Mouse (Mus musculus): ENCODE measurements around the gene Rbm28. TPM values are rescaled to one million over a fixed set of nuclear protein-coding genes. Genes with fewer than 3 reads are reported as not detected.
"Not testable (repeated sequence)": the region's sequence is repeated elsewhere in the genome, so short reads cannot be mapped to it uniquely, and the experiment has no call there.

The Rbm28 gene
- total RNA-seq, 2 experiments from 2014 or later, result 16.2 to 19.5 TPM

- DNase-seq, result no peak
These were observed 30.3 kb upstream of the Rbm28 start for GRCm38 (mm10) chr6:29195146-29195545.

DNA sequence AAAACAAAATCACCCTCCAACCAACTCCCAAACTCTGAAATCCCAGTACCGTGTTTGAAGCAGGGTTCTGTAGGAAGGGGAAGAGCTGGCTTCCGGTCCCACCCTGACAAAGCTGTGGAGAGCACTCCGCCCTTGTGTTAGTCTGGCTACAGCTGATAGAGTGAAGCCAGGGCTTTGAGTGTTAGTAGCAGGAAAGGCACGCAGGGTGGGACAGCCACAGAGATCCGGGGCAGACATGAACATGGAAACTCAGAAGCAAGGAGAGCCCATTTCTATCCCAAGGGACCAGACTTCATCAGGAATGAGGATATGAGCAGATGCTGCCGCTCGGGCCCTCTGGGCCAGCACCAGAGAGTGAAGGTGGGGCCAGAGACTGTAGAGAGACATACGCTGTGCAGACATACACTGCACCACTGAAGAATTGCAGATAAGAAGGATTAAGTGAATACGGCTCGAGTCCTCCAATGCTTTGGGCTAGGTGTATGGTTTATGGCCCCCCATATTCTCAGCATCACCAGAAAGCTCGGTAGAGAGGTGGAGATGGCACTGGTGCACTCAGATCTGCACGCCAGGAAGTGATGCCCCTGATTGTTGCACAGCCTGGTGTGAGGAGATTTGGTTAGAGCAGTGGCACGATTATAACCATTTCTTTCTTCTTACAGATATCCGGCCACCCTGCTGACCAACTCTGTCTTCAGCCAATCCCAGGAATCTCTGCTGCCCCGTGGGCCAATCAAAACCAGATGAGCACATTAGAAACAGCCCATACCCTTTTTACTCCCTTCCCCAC, 29.4 kb upstream of the Rbm28 start:
- peak; percentile 64 to 90 for DNase-seq

DNA sequence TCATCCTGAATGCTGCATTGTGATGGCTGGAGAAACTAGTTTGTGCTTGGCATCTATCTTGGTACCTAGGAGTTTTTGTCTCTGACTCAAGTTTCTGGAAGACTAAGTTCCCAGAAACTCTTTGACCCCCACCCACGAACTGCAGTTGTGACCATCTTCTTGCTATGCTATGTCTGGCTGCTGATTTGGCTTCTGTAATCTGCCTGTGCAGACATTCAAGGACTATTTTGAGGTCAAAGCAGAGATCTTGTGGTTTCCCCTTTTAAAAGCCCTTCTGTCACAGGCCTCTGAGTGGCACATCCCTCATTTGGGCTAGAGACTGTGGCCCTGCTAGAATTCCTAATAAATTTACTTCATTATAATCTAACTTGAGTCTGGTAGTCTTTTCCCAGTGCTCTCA, 23.1 kb upstream of the Rbm28 start:
- DNase-seq, result no peak

DNA sequence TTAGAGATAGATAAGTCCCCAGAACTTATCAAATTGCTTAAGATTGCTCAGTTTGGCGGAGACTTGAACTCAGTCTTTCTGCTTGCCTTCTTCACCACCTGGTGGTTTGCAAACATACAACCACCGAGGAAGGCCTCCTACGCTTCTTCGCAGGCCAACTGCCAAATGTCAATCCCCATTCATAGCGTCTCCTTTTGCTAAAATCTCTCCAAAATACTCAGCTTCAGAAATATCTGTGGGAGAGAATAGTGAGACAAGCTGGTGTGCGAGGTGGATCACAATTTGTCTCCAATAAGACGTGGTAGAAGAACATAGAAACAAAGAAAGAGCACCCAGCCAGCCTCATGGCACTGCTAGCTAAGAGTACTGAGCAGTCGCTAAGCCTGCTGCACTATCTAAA, 15.0 kb upstream of the Rbm28 start:
- DNase-seq, result no peak

DNA sequence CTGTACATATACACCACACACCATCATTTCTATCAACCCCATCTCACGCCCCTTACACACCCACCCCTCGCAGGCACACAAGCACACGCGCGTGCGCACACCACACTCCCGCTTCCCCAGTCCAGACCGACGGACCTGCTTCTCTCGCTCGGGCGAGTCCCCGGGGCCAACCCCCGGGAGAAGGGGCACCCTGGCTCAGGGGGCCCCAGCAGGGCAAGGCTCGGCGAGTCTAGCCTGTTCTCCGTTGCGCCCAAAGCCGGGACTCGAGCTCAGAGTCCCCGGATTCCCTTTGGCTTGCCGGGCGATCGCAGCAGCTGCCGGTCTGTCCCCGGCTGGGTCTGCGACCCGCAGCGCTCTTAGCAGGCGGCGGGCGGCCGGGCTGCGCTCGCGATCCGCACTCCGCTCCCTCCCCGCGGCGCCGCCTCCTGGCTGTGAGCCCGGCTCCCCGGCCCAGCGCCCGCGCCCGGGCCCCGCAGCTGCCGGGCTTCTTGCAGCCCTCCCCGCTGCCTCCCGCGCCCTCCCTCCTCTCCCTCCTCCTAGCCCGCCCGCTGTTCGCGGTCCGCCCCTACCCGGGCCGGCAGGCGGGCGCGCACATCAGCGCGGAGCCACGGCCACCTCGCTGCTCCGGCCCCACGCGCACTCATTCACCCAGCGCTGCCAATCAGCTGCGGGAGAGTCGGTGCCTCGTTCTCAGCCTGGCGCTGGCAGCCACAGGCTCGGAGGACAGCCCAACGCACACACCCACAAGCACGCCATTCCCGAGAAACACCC, 14.3 kb upstream of the Rbm28 start, which contains the start of gene Prrt4:
Gene Prrt4 (minus strand): TSS at position 697 of the 771 bp plus-strand sequence.
- peak; percentile 61 to 71 for DNase-seq

- DNase-seq, result no peak
These were observed 13.4 kb upstream of the Rbm28 start for GRCm38 (mm10) chr6:29177901-29178879.

DNA sequence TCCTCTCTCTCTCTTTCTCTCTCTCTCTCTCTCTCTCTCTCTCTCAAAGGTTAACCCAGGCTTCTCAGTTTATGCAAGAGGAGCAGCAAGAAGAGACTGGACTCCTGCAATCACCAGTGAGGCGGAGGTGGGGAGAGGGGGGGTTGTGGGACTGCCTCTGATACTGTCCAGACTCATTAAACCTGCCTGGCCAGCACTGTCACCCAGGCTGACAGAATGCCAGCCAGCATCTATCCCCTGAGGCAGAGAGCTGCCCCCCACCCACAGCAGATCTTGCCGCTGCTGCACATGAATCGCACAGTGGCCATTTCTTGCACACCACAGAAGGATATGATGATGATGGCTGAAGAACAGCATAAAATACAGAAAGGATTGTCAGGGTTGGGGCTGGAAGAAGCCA, 10.3 kb upstream of the Rbm28 start:
- no peak for DNase-seq

- DNase-seq, result no peak
These were observed 9.6 kb upstream of the Rbm28 start for GRCm38 (mm10) chr6:29174368-29174767.

DNA sequence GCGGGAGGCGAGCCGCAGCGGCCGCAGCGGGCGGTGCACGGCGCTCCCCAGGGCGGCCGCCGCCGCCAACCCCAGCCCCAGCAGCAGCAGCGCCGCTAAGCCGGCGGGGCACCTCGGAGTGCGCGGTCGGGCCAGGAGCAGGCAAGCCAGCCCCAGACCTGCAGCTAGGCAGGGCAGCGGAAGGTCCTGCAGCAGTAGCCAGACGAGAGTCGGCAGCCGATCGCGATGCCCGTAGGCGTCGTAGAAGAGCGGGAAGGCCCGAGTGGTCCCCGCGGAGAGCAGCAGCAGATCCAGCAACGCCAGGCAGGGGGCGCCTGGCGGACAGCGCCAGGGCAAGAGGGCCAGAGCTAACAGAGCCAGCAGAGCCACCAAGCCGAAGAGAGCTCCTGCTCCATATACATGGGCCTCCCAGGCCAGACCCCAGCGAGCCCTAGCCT, 6.2 kb upstream of the Rbm28 start:
- peak; percentile 83 to 84 for DNase-seq

GRCm38 (mm10) chr6:29170063-29170921, 5.5 kb upstream of the Rbm28 start:
- DNase-seq, result peak in 1 of 2 experiments; percentile 28

DNA sequence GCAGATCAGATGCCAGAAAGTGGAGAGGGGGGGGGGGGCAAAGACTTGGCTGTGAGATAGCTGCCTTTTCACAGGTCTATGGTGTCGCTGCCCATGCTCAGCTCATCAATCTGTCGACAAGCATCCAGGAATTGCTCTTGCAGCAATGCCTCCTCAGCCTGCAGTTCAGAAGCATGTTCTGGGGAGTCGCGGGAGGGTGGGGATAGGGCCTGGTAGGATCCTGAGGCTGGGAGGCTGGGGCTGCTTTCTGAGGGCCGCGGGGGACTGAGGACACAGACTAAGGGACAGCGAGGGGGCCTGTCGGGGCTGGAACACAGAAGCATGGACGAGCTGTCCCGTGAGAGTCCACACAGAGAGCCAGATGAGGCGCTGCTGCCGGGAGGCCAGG, 4.9 kb upstream of the Rbm28 start:
- DNase-seq, result no peak

- DNase-seq, result no peak
These were observed 4.1 kb upstream of the Rbm28 start for GRCm38 (mm10) chr6:29168871-29169270.

- DNase-seq, result peak; percentile 61 to 73
These were observed 1.4 kb upstream of the Rbm28 start for GRCm38 (mm10) chr6:29166196-29166595.

DNA sequence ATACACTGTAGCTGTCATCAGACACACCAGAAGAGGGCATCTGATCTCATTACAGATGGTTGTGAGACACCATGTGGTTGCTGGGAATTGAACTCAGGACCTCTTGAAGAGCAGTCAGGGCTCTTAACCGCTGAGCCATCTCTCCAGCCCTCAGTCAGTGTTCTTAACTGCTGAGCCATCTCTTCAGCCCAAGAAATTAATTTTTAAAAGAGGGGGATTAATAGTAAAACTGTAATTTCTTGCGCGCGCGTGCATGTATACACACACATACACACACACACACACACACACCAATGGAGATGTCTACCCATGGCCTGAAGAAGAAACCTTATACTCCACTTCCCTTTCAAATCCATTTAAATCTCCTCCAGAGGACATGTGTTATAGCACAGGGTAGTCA, 3.5 kb downstream of the Rbm28 start:
- DNase-seq, result not testable (repeated sequence)

DNA sequence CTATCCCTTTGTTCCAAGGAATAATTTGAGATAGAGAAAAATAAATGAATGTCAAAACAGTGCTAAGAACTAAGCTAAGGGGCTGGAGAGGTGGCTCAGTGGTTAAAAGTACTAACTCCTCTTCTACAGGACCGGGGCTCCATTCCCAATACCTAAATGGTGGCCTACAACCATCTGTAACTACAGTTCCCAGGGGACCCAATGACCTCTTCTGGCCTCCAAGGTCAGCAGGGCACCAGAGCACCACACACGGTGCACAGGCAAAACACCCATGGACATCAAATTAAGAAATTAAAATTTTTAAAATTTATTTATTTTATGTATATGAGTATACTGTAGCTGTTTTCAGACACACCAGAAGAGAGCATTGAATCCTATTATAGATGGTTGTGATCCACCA, 4.0 kb downstream of the Rbm28 start:
- DNase-seq, result no peak

DNA sequence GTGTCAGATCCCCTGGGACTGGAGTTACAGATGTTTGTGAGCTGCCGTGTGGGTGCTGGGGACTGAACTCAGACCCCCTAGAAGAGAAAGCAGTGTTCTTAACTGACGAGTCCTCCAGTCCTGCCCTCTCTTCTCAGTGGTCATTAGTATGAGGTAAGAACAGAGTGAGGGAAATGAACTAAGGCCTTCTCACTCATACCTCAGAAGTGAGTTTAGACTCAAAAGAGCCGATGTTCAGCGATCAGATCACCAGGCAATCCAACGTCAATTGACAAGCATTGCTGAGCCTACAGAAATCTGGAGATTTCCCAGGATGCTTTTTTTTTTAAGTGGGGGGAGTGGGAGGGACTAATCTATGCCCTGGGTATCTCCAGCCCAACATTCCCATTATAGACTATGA, 8.5 kb downstream of the Rbm28 start:
- no peak for DNase-seq

DNA sequence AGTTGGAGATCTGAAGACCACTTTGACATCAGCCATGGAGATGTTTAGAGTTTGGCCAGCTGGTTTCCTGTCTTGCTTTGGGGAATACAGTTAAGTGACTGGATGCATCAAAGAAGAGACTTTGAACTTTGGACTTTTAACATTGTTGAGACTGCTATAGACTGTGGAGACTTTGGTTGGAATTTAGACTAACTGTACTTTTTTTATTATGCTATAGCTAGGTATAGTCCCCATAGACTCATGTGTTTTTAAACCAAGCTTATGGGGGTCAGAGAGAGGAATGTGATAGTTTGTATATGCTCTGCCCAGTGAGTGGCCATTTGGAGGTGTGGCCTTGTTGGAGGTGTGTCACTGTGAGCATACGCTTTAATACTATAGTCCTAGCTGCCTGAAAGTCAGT, 14.8 kb downstream of the Rbm28 start:
- no peak for DNase-seq

- DNase-seq, result no peak
These were observed 17.3 kb downstream of the Rbm28 start for GRCm38 (mm10) chr6:29147407-29148010.

DNA sequence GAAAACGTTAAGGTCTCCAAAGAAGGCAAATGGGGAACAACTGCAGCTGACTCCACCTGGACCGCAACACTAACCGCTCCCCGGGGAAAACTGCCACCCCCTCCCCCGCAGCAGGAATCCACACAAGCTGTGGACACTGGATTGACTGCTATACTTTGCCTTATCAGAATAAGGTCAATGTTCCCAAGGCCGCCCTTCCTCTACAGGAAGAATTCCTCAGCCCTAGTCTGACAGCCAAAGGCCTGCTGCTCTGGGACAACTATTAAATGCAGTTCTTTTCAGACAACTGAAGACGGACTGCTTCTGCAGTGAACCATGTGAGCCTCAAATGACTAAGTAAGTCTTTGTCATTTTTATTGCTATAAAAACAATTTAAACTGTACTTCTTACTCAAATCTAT, 18.2 kb downstream of the Rbm28 start:
- peak; percentile 56 to 64 for DNase-seq

- peak in 1 of 2 experiments; percentile 17 for DNase-seq
These were observed 19.1 kb downstream of the Rbm28 start for GRCm38 (mm10) chr6:29145456-29146307.
